Mouse (Mus musculus): ENCODE measurements at regions not wholly inside any gene's neighbourhood (a gene's known extent, or its start where the extent isn't known, plus 50 kb on each side); places are given as distances from the start of the nearest gene placed in this dataset.

GRCm38 (mm10) chr1:184480571-184481220 is 251.7 kb downstream of the Hlx start:
- ATAC-seq (ENCODE audit: poor library complexity, severe bottlenecking) = peak; percentile 69

GRCm38 (mm10) chr1:184478006-184478405 is 254.4 kb downstream of the Hlx start:
- peak; percentile 77 for ATAC-seq (ENCODE audit: poor library complexity, severe bottlenecking)

- ATAC-seq (ENCODE audit: poor library complexity, severe bottlenecking) = no peak
Observed at GRCm38 (mm10) chr1:184462481-184463124, 269.8 kb downstream of the Hlx start.

- ATAC-seq (ENCODE audit: poor library complexity, severe bottlenecking) = no peak
Observed at GRCm38 (mm10) chr1:184461411-184461810, 271.0 kb downstream of the Hlx start.

- ATAC-seq (ENCODE audit: poor library complexity, severe bottlenecking) = no peak
Observed at GRCm38 (mm10) chr1:184456727-184457126, 275.7 kb downstream of the Hlx start.

GRCm38 (mm10) chr1:184454381-184454780 is 278.0 kb downstream of the Hlx start:
- ATAC-seq (ENCODE audit: poor library complexity, severe bottlenecking) = no peak

- ATAC-seq (ENCODE audit: poor library complexity, severe bottlenecking) = no peak
Observed at GRCm38 (mm10) chr1:184453673-184454072, 278.7 kb downstream of the Hlx start.

- no peak for ATAC-seq (ENCODE audit: poor library complexity, severe bottlenecking)
Observed at GRCm38 (mm10) chr1:184453061-184453460, 279.4 kb downstream of the Hlx start.

- ATAC-seq (ENCODE audit: poor library complexity, severe bottlenecking) = no peak
Observed at GRCm38 (mm10) chr1:184451686-184452085, 280.7 kb downstream of the Hlx start.

GRCm38 (mm10) chr1:184449007-184449406 is 283.4 kb downstream of the Hlx start:
- no peak for ATAC-seq (ENCODE audit: poor library complexity, severe bottlenecking)

GRCm38 (mm10) chr1:184447911-184448310 is 284.5 kb downstream of the Hlx start:
- ATAC-seq (ENCODE audit: poor library complexity, severe bottlenecking) = peak; percentile 77

GRCm38 (mm10) chr1:184447161-184447667 is 285.2 kb downstream of the Hlx start:
- ATAC-seq (ENCODE audit: poor library complexity, severe bottlenecking) = no peak

- peak; percentile 79 for ATAC-seq (ENCODE audit: poor library complexity, severe bottlenecking)
Observed at GRCm38 (mm10) chr1:184444189-184444588, 288.2 kb downstream of the Hlx start.

GRCm38 (mm10) chr1:184442701-184443100 is 289.7 kb downstream of the Hlx start:
- ATAC-seq (ENCODE audit: poor library complexity, severe bottlenecking) = no peak

- peak; percentile 83 for ATAC-seq (ENCODE audit: poor library complexity, severe bottlenecking)
Observed at GRCm38 (mm10) chr1:184441005-184441557, 291.3 kb downstream of the Hlx start.

GRCm38 (mm10) chr1:184439506-184439905 is 292.9 kb downstream of the Hlx start:
- no peak for ATAC-seq (ENCODE audit: poor library complexity, severe bottlenecking)

GRCm38 (mm10) chr1:184436387-184436786 is 296.0 kb downstream of the Hlx start:
- ATAC-seq (ENCODE audit: poor library complexity, severe bottlenecking) = no peak

- no peak for ATAC-seq (ENCODE audit: poor library complexity, severe bottlenecking)
Observed at GRCm38 (mm10) chr1:184428612-184429011, 303.8 kb downstream of the Hlx start.

GRCm38 (mm10) chr1:184428035-184428434 is 304.4 kb downstream of the Hlx start:
- ATAC-seq (ENCODE audit: poor library complexity, severe bottlenecking) = no peak

- ATAC-seq (ENCODE audit: poor library complexity, severe bottlenecking) = no peak
Observed at GRCm38 (mm10) chr1:184425694-184426093, 306.7 kb downstream of the Hlx start.

- no peak for ATAC-seq (ENCODE audit: poor library complexity, severe bottlenecking)
Observed at GRCm38 (mm10) chr1:184424035-184424434, 308.4 kb downstream of the Hlx start.

GRCm38 (mm10) chr1:184412596-184412995 is 319.8 kb downstream of the Hlx start:
- ATAC-seq (ENCODE audit: poor library complexity, severe bottlenecking) = no peak

All from megakaryocyte, adult 5-6 weeks (primary cell).